Mouse (Mus musculus) E14TG2a.4 (cell line): ENCODE results near the gene Bcl7c.
"Not testable (repeated sequence)": the region's sequence is repeated elsewhere in the genome, so short reads cannot be mapped to it uniquely, and the experiment has no call there.

ENCODE experiments used
- H3K27me3 ChIP-seq: 2 replicates; pipeline ENCODE4 v1.6.1; 2014; ENCODE audit warnings: low read length, control low read depth; ENCODE audit not compliant: insufficient read depth
- H3K36me3 ChIP-seq: 2 replicates; pipeline ENCODE4 v1.6.1; 2014; ENCODE audit warnings: low read length, control low read depth; ENCODE audit not compliant: insufficient read depth
- H3K4me1 ChIP-seq: replicated peaks from 2 replicates; pipeline ENCODE4 v1.6.1; 2014; ENCODE audit warnings: low read depth, low read length, control low read depth
- H3K4me3 ChIP-seq: replicated peaks from 2 replicates; pipeline ENCODE4 v1.5.1; 2014; ENCODE audit warnings: mild to moderate bottlenecking, low read length
- H3K9me3 ChIP-seq: 2 replicates; pipeline ENCODE4 v1.6.1; 2014; ENCODE audit warnings: low read length, control low read depth
- CTCF ChIP-seq: conservative IDR thresholded peaks from 2 replicates; pipeline ENCODE4 v1.5.1; 2014; ENCODE audit warnings: low read length
- NANOG ChIP-seq: IDR thresholded peaks from 2 replicates; pipeline ENCODE4 v1.6.1; 2014; ENCODE audit warnings: borderline replicate concordance, low read length, mixed read lengths
- POU5F1 ChIP-seq: IDR thresholded peaks from 2 replicates; pipeline ENCODE4 v1.6.1; 2014; ENCODE audit warnings: low read length, borderline replicate concordance

Bcl7c gene

GRCm38 (mm10) chr7:127652050-127652449 lies 56.7 kb downstream of the Bcl7c start:
- Histone ChIP-seq H3K9me3 (peaks cover 5% of the 10 kb centered on the region; the same call in 1 of the 2 replicates), H3K36me3 (no peaks in the 10 kb centered on the region), H3K4me1 (peaks cover 10% of the 10 kb centered on the region), H3K27me3 (0 out of 2 replicates have a peak, but pooled peaks cover 3% of the 10 kb centered on the region), H3K4me3 (peak overlapping the region; percentile 57)
- no peak for TF ChIP-seq CTCF
- TF ChIP-seq NANOG = no peak
- TF ChIP-seq POU5F1 = no peak

- Histone ChIP-seq H3K4me1 (peaks cover 10% of the 10 kb centered on the region), H3K27me3 (0 out of 2 replicates have a peak, but pooled peaks cover 3% of the 10 kb centered on the region), H3K9me3 (peaks cover 9% of the 10 kb centered on the region; the same call in 1 of the 2 replicates), H3K4me3 (no peak overlapping the region; the same call in 1 of the 2 replicates), H3K36me3 (no peaks in the 10 kb centered on the region)
- TF ChIP-seq CTCF = no peak
- no peak for TF ChIP-seq NANOG
- no peak for TF ChIP-seq POU5F1
Measured at GRCm38 (mm10) chr7:127651624-127652023, 57.1 kb downstream of the Bcl7c start.

- H3K4me3 ChIP-seq = no peak overlapping the region
- H3K9me3 ChIP-seq = peaks cover 9% of the 10 kb centered on the region; the same call in 1 of the 2 replicates
- H3K4me1 ChIP-seq = peaks cover 28% of the 10 kb centered on the region
- H3K27me3 ChIP-seq = 0 out of 2 replicates have a peak, but pooled peaks cover 3% of the 10 kb centered on the region
- H3K36me3 ChIP-seq = no peaks in the 10 kb centered on the region
- TF ChIP-seq CTCF = no peak
- TF ChIP-seq NANOG = no peak
- no peak for TF ChIP-seq POU5F1
Measured at GRCm38 (mm10) chr7:127649206-127649605, 59.5 kb downstream of the Bcl7c start.

- Histone ChIP-seq H3K27me3 (0 out of 2 replicates have a peak, but pooled peaks cover 3% of the 10 kb centered on the region), H3K36me3 (no peaks in the 10 kb centered on the region), H3K4me3 (no peak overlapping the region), H3K9me3 (peaks cover 9% of the 10 kb centered on the region; the same call in 1 of the 2 replicates), H3K4me1 (peaks cover 28% of the 10 kb centered on the region)
- TF ChIP-seq NANOG (no peak), CTCF (no peak), POU5F1 (no peak)
Measured at GRCm38 (mm10) chr7:127648516-127649201, 60.1 kb downstream of the Bcl7c start.

GRCm38 (mm10) chr7:127647576-127647975 lies 61.2 kb downstream of the Bcl7c start:
- not testable (repeated sequence) for H3K9me3 ChIP-seq, H3K27me3 ChIP-seq, H3K4me3 ChIP-seq, H3K36me3 ChIP-seq
- peaks cover 27% of the 10 kb centered on the region for H3K4me1 ChIP-seq

GRCm38 (mm10) chr7:127646363-127646762 lies 62.4 kb downstream of the Bcl7c start:
- no peak for TF ChIP-seq CTCF
- Histone ChIP-seq H3K4me1 (peaks cover 18% of the 10 kb centered on the region), H3K36me3 (no peaks in the 10 kb centered on the region), H3K4me3 (no peak overlapping the region), H3K27me3 (0 out of 2 replicates have a peak, but pooled peaks cover 3% of the 10 kb centered on the region), H3K9me3 (peaks cover 9% of the 10 kb centered on the region; the same call in 1 of the 2 replicates)

- no peaks in the 10 kb centered on the region for H3K36me3 ChIP-seq
- peaks cover 3% of the 10 kb centered on the region; the same call in 1 of the 2 replicates for H3K27me3 ChIP-seq
- peaks cover 22% of the 10 kb centered on the region for H3K4me1 ChIP-seq
- peaks cover 5% of the 10 kb centered on the region; the same call in 1 of the 2 replicates for H3K9me3 ChIP-seq
- TF ChIP-seq NANOG (no peak), POU5F1 (no peak), CTCF (no peak)
- H3K4me3 ChIP-seq = no peak overlapping the region
Measured at GRCm38 (mm10) chr7:127642254-127642653, 66.5 kb downstream of the Bcl7c start.

GRCm38 (mm10) chr7:127641260-127641659 lies 67.5 kb downstream of the Bcl7c start:
- H3K27me3 ChIP-seq = peaks cover 12% of the 10 kb centered on the region
- no peaks in the 10 kb centered on the region for H3K9me3 ChIP-seq
- H3K36me3 ChIP-seq = no peaks in the 10 kb centered on the region
- TF ChIP-seq NANOG = no peak
- no peak for TF ChIP-seq CTCF
- no peak for TF ChIP-seq POU5F1
- peaks cover 30% of the 10 kb centered on the region for H3K4me1 ChIP-seq
- H3K4me3 ChIP-seq = no peak overlapping the region

GRCm38 (mm10) chr7:127636963-127637362 lies 71.8 kb downstream of the Bcl7c start:
- peaks cover 21% of the 10 kb centered on the region for H3K27me3 ChIP-seq
- H3K4me3 ChIP-seq = peak overlapping the region; percentile 76
- H3K36me3 ChIP-seq = no peaks in the 10 kb centered on the region
- peaks cover 13% of the 10 kb centered on the region for H3K4me1 ChIP-seq
- peaks cover 10% of the 10 kb centered on the region for H3K9me3 ChIP-seq
- TF ChIP-seq POU5F1 = no peak
- no peak for TF ChIP-seq NANOG
- TF ChIP-seq CTCF = no peak
